Comparison of ENCODE assay signal across 7 mouse cellular contexts in the genomic region with DNA sequence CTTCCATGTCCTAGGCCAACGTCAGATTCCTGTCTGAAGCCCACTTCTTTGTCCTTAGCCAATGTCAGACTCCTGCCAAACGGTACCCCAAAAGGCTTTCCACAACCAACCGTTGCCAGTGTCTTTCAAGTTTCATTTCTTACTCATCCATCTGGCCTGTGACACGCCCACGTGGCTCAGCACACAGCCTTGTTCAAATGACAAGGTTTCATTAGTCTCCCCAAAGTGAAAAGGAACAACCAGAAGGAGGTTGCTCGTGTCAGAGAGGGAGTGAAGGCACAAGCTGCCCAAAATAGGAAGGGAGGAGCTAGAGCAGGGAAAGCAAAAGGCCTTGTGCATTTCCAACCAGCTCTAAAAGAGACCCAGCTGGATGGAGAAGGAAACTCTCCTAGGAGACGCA.
DNase-seq lines count a peak whose midpoint lies in the region; ATAC-seq and TF ChIP-seq lines count a peak whose summit lies in the region.

No protein-coding gene starts in this region.

- TF ChIP-seq CTCF in bone marrow, adult 2 months (IDR thresholded peaks at IDR 0.05; ENCODE audit: control insufficient read depth, insufficient read depth, low read length), result no peak

- ATAC-seq in heart, embryonic 14.5 days (ENCODE audit: insufficient number of reproducible peaks, insufficient read depth, low FRiP score, low read depth), result no peak

- DNase-seq in heart, postnatal 10 days, result no peak
- peak; percentile 14 for DNase-seq in right cerebral cortex, postnatal 25 days
- no peak for DNase-seq in right cerebral cortex, postnatal 10 days (ENCODE audit: low spot score in 2 of 2)
- peak; percentile 23 to 40 for DNase-seq in right cerebral cortex, postnatal 36 days (ENCODE audit: low spot score in 2 of 2)
- DNase-seq in yolk sac, embryonic 10.5 days (ENCODE audit: low spot score), result no peak

- intact Hi-C loops in heart, postnatal 10 days (cut with DNase I), result no loop called here

- TF ChIP-seq POLR2A in bone marrow, adult 2 months (IDR thresholded peaks at IDR 0.05; ENCODE audit: borderline replicate concordance, control insufficient read depth, low read depth, low read length), result no peak

- peaks cover 8 to 14% of the 10 kb centered on the region in 2 experiments for H3K4me1 ChIP-seq in heart, embryonic 14.5 days (ENCODE audit: control insufficient read depth in 2 of 2, insufficient read depth in 2 of 2, low read length in 2 of 2)
- H3K4me1 ChIP-seq in bone marrow, adult 2 months (ENCODE audit: control insufficient read depth, insufficient read depth, low read length), result peaks cover 12% of the 10 kb centered on the region

- H3K4me3 ChIP-seq in heart, embryonic 14.5 days (ENCODE audit: control insufficient read depth in 1 of 2, insufficient read depth in 1 of 2, low read depth in 1 of 2, low read length in 2 of 2), result no peak overlapping the region
- H3K4me3 ChIP-seq in bone marrow, adult 2 months (replicated peaks; ENCODE audit: control insufficient read depth, low read depth, low read length), result no peak overlapping the region

- H3K4me2 ChIP-seq in heart, embryonic 14.5 days (ENCODE audit: low read length), result no peak overlapping the region

- H3K27me3 ChIP-seq in heart, embryonic 14.5 days (ENCODE audit: control insufficient read depth, insufficient read depth, low read length), result no peaks in the 10 kb centered on the region

- no peak overlapping the region for H3K9ac ChIP-seq in heart, embryonic 14.5 days (ENCODE audit: low read length)

- H3K36me3 ChIP-seq in heart, embryonic 14.5 days (ENCODE audit: control insufficient read depth, insufficient read depth, low read length), result no peaks in the 10 kb centered on the region

- H3K9me3 ChIP-seq in heart, embryonic 14.5 days (ENCODE audit: control insufficient read depth, low read length), result no peaks in the 10 kb centered on the region

- peak overlapping the region; percentile 30 to 41; a peak in 3 of 4 replicates for H3K27ac ChIP-seq in heart, embryonic 14.5 days (replicated peaks in 1 of 2; ENCODE audit: control insufficient read depth in 1 of 2, insufficient read depth in 1 of 2, low read depth in 2 of 2, low read length in 2 of 2)
- H3K27ac ChIP-seq in bone marrow, adult 2 months (ENCODE audit: control insufficient read depth, insufficient read depth, low read depth, low read length, poor library complexity), result peak overlapping the region; percentile 75; the same call in 1 of the 2 replicates

- 50% methylated on average over 7 of the region's 7 CpGs for WGBS in heart, embryonic 14.5 days
- 21% methylated on average over 7 of the region's 7 CpGs for WGBS in bone marrow, adult 2 months

Comparison
In these comparisons a context has a peak if more than half of its experiments do, and no peak if none do; other contexts are left out.
1. DNase-seq: peak in right cerebral cortex, postnatal 25 days (single experiment) and right cerebral cortex, postnatal 36 days (2 of 2); none in heart, postnatal 10 days (0 of 2), right cerebral cortex, postnatal 10 days (0 of 2) and yolk sac, embryonic 10.5 days (single experiment).